Comparison of ENCODE assay signal across 7 mouse cellular contexts in the genomic region with DNA sequence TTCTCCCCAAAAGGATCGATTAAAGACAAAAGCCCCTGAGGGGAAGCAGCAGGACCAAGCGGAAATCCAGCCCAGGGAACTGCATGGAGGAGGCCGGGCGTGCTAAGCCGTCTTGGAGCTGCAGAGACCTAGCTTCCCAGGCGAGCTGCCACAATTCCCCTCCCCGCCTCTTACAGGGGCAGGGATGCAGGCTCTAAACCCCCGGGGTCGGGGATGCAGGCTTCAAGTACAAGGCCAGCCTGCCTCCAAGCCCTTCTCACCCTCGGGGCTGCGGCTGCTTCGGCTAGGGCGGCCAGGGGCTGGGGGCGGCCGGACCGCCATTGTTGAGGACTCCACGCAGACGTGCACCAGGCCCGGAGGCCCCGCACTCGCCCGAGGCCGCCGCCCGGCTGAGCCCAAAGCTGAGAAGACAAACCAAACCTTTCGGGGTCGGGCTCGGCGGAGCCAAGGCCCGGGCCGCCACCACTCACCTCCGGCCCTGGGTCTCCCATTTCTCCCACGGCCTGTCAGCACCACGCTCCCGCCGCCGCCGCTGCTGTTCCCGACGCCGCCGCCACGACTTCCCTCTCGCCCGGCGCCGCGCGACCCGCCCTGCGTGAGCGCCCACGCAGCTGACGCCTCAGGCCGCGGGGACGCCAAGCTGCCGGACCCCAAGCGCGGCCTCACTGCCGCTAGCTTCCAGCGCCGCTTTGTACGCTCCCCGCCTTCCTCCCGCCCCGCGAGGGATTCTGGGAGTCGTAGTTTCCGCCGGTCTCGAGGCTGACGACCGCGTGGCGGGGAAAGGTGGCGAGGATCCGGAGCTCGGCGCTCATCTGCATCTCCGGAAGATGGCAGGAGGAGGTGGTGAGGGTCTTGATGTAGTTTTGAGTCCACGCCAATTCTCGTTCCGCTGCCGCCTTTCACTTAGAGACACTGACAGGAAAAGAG. TPM values are rescaled to one million over a fixed set of nuclear protein-coding genes. Genes with fewer than 3 reads are reported as not detected.
DNase-seq lines count a peak whose midpoint lies in the region; ATAC-seq and TF ChIP-seq lines count a peak whose summit lies in the region.

Gene Zfp451, minus strand, starts transcription at position 728 of the 927 bp plus-strand sequence.

- peak; percentile 91 for DNase-seq in adrenal gland, postnatal 25 days
- peak; percentile 93 to 94 for DNase-seq in heart, adult 2 months
- DNase-seq in kidney, adult 8-10 months: peak; percentile 79 to 87
- DNase-seq in spleen, postnatal 10 days (ENCODE audit: low spot score in 2 of 2): peak; percentile 83 to 94

- TF ChIP-seq EP300 in heart, adult 2 months (IDR thresholded peaks at IDR 0.05; ENCODE audit: insufficient read depth, low read depth, low read length): no peak

- H3K9me3 ChIP-seq in embryonic facial prominence, embryonic 12.5 days: no peaks in the 10 kb centered on the region
- H3K9me3 ChIP-seq in limb, embryonic 13.5 days: no peaks in the 10 kb centered on the region
- no peaks in the 10 kb centered on the region for H3K9me3 ChIP-seq in midbrain, embryonic 16.5 days (replicated peaks; ENCODE audit: control insufficient read depth, low read length, poor library complexity, severe bottlenecking)

- ATAC-seq in embryonic facial prominence, embryonic 12.5 days (ENCODE audit: insufficient number of reproducible peaks, insufficient read depth, low FRiP score, low TSS enrichment): peak; percentile 95
- peak; percentile 96 for ATAC-seq in limb, embryonic 13.5 days (ENCODE audit: low FRiP score, low read depth)
- ATAC-seq in midbrain, embryonic 16.5 days: peak; percentile 97

- H3K4me2 ChIP-seq in embryonic facial prominence, embryonic 12.5 days (replicated peaks): peak within 1 kb of the TSS; percentile 72
- peak within 1 kb of the TSS; percentile 90 for H3K4me2 ChIP-seq in limb, embryonic 13.5 days (replicated peaks)
- H3K4me2 ChIP-seq in midbrain, embryonic 16.5 days (ENCODE audit: low read length): peak within 1 kb of the TSS; percentile 73

- H3K27me3 ChIP-seq in embryonic facial prominence, embryonic 12.5 days: no peaks in the 10 kb centered on the region
- H3K27me3 ChIP-seq in heart, adult 2 months (ENCODE audit: control insufficient read depth, insufficient read depth, low read length): no peaks in the 10 kb centered on the region
- H3K27me3 ChIP-seq in limb, embryonic 13.5 days: no peaks in the 10 kb centered on the region
- no peaks in the 10 kb centered on the region for H3K27me3 ChIP-seq in midbrain, embryonic 16.5 days (ENCODE audit: control insufficient read depth, insufficient read depth, low read depth, low read length)

- H3K4me1 ChIP-seq in embryonic facial prominence, embryonic 12.5 days: peaks cover 12% of the 10 kb centered on the region
- H3K4me1 ChIP-seq in heart, adult 2 months (ENCODE audit: control insufficient read depth, insufficient read depth, low read length): peaks cover 5% of the 10 kb centered on the region
- peaks cover 19% of the 10 kb centered on the region for H3K4me1 ChIP-seq in limb, embryonic 13.5 days
- H3K4me1 ChIP-seq in midbrain, embryonic 16.5 days (ENCODE audit: control insufficient read depth, insufficient read depth, low read length): peaks cover 23% of the 10 kb centered on the region

- peak within 1 kb of the TSS; percentile 73 for H3K4me3 ChIP-seq in embryonic facial prominence, embryonic 12.5 days
- H3K4me3 ChIP-seq in heart, adult 2 months: peak within 1 kb of the TSS; percentile 83
- H3K4me3 ChIP-seq in limb, embryonic 13.5 days: peak within 1 kb of the TSS; percentile 94
- H3K4me3 ChIP-seq in midbrain, embryonic 16.5 days (ENCODE audit: low read depth, low read length): peak within 1 kb of the TSS; percentile 81

- H3K36me3 ChIP-seq in embryonic facial prominence, embryonic 12.5 days: peaks cover 28% of the 10 kb centered on the region
- H3K36me3 ChIP-seq in heart, adult 2 months (ENCODE audit: control insufficient read depth, insufficient read depth, low read length): peaks cover 10% of the 10 kb centered on the region
- peaks cover 34% of the 10 kb centered on the region for H3K36me3 ChIP-seq in limb, embryonic 13.5 days
- H3K36me3 ChIP-seq in midbrain, embryonic 16.5 days (ENCODE audit: control insufficient read depth, insufficient read depth, low read length): peaks cover 10% of the 10 kb centered on the region; the same call in 1 of the 2 replicates

- peak; percentile 62 for TF ChIP-seq CTCF in heart, adult 2 months (IDR thresholded peaks at IDR 0.05)

- intact Hi-C loops in heart, adult 2 months (cut with DNase I): loop anchor here (2.0 to 5.0 kb wide), 3 partner anchors 68 to 621 kb away; no protein-coding TSS in a partner anchor

- peak within 1 kb of the TSS; percentile 87 for H3K9ac ChIP-seq in embryonic facial prominence, embryonic 12.5 days
- peak within 1 kb of the TSS; percentile 95 for H3K9ac ChIP-seq in heart, adult 2 months (ENCODE audit: low read depth, low read length)
- H3K9ac ChIP-seq in limb, embryonic 13.5 days: peak within 1 kb of the TSS; percentile 99
- peak within 1 kb of the TSS; percentile 100 for H3K9ac ChIP-seq in midbrain, embryonic 16.5 days (ENCODE audit: low read depth, low read length)

- WGBS in embryonic facial prominence, embryonic 12.5 days: under 1% methylated on average over 83 of the region's 85 CpGs
- WGBS in heart, adult 2 months: under 1% methylated on average over 85 of the region's 85 CpGs
- under 1% methylated on average over 80 of the region's 85 CpGs for WGBS in limb, embryonic 13.5 days
- under 1% methylated on average over 82 of the region's 85 CpGs for WGBS in midbrain, embryonic 16.5 days

- peak within 1 kb of the TSS; percentile 89 for H3K27ac ChIP-seq in embryonic facial prominence, embryonic 12.5 days
- H3K27ac ChIP-seq in heart, adult 2 months: peak within 1 kb of the TSS; percentile 77
- H3K27ac ChIP-seq in limb, embryonic 13.5 days: peak within 1 kb of the TSS; percentile 93
- peak within 1 kb of the TSS; percentile 92 for H3K27ac ChIP-seq in midbrain, embryonic 16.5 days (ENCODE audit: low read length)

- peaks cover 5% of the 10 kb centered on the region for H3K79me2 ChIP-seq in heart, adult 2 months (replicated peaks; ENCODE audit: control insufficient read depth, insufficient read depth, low read length)

- TF ChIP-seq POLR2A in heart, adult 2 months (IDR thresholded peaks at IDR 0.05; ENCODE audit: insufficient read depth, low read depth, low read length): peak; percentile 62; the same call in 1 of the 2 replicates

RNA-seq across cellular contexts. Expression of gene Zfp451, which starts in this region (rescaled TPM):
- total RNA-seq in adrenal gland, postnatal 25 days (2021): 35.2 and 42.6 TPM in 2 replicates
- polyA plus RNA-seq in embryonic facial prominence, embryonic 12.5 days (2016; fragmentation: Nextera tagmentation; extraction: Ambion mirVana): 35.9 and 36.0 TPM in 2 replicates
- total RNA-seq in heart, adult 2 months (2021): 10 to 100 TPM; 12.8 to 13.7 TPM
- polyA plus RNA-seq in heart, adult 2 months (2012; rRNA removed): 3.6 and 7.8 TPM in 2 replicates
- 28.2 and 31.9 TPM in 2 replicates for polyA plus RNA-seq in limb, embryonic 13.5 days (2015; fragmentation: Nextera tagmentation; extraction: Ambion mirVana)
- 44.2 and 51.2 TPM in 2 replicates for polyA plus RNA-seq in midbrain, embryonic 16.5 days (2015; fragmentation: Nextera tagmentation; extraction: Ambion mirVana)

Comparison
In these comparisons a context has a peak if more than half of its experiments do, and no peak if none do; other contexts are left out.
1. Peak in every context shown above with its lines: DNase-seq, ATAC-seq, H3K4me3 ChIP-seq and H3K27ac ChIP-seq.